Mouse (Mus musculus) megakaryocyte-erythroid progenitor cell, adult 5-6 weeks (primary cell): ENCODE data around the gene Pls1. TPM values are rescaled to one million over a fixed set of nuclear protein-coding genes. Genes with fewer than 3 reads are reported as not detected.

ENCODE experiments used
- ATAC-seq: replicated peaks from 2 replicates; pipeline ENCODE4 v1.8.0; 2016; ENCODE audit warnings: mild to moderate bottlenecking, inconsistent platforms; ENCODE audit not compliant: severe bottlenecking, poor library complexity, low FRiP score, low TSS enrichment
- total RNA-seq, 2 experiments: library from RNA; stranded (forward) in 1 of 2; stranded (reverse) in 1 of 2; fragments of 200-1000, 215-1000 nt in 1 of 2; fragments of >200 nt in 1 of 2; fragmentation: Nextera tagmentation in 1 of 2; gene quantifications; 2 replicates each; pipeline ENCODE4 v1.2.3; 2014 to 2017

The Pls1 gene
- total RNA-seq, 2 experiments from 2014 or later: 2.2 TPM; not detected in 1

DNA sequence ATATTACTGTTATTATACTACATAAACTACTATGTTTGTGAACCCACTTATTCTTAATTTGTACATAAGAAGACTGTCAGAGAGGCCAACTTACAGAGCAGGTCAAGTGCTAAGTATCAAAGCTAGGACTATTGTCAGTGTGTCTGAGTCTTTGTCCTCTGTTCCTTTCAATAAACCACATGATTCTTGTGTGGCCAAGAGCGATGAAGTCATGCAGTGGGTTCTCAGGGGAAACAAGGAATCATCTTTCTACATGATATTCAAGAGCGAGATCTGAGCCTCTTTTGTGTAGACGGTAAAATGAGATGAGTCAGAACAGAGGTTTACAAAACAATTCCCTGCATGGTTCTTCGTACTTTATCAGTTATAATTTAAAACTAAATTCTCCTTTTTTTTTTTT is 35.5 kb downstream of the Pls1 start:
- ATAC-seq: no peak

DNA sequence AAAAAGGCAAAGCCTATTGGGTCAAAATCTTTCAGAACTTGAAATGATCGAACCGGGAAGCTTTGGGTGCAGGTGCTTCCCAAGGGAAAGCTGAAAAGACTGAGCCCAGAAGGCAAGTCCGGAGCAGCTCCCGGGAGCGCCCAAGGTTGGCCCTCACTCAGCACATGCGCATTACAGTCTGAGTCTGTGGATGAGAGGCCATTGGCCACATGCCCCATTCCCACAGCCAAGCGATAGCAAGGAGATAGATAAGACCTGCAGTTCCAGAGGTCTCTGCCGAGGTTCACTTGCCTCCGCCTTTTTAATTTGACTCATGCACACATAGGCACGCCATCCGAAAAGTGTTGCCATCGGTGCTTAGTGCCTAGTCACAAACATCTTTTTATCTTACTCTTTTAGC is 39.7 kb downstream of the Pls1 start:
- no peak for ATAC-seq

DNA sequence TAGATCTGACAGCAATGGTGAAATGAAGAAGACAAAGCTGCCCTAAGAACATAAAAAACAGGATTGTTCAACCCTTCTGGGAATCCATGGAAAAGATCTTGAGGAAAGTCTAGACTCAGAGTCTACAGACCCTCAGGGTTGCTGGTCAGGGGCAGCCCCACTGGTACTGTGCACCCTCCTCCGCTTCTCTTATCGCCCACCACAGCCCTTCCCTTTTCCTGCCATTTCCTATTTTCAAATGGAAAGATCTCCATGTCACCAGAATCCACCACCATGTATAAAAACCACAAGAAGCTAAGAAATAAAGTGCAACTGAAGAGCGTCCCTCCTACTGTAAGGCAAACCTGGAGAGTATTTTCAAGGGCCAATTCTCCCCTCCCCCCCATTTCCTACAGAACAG is 41.3 kb downstream of the Pls1 start:
- 0 out of 2 replicates have a peak, but pooled peaks have one; percentile 23 for ATAC-seq

DNA sequence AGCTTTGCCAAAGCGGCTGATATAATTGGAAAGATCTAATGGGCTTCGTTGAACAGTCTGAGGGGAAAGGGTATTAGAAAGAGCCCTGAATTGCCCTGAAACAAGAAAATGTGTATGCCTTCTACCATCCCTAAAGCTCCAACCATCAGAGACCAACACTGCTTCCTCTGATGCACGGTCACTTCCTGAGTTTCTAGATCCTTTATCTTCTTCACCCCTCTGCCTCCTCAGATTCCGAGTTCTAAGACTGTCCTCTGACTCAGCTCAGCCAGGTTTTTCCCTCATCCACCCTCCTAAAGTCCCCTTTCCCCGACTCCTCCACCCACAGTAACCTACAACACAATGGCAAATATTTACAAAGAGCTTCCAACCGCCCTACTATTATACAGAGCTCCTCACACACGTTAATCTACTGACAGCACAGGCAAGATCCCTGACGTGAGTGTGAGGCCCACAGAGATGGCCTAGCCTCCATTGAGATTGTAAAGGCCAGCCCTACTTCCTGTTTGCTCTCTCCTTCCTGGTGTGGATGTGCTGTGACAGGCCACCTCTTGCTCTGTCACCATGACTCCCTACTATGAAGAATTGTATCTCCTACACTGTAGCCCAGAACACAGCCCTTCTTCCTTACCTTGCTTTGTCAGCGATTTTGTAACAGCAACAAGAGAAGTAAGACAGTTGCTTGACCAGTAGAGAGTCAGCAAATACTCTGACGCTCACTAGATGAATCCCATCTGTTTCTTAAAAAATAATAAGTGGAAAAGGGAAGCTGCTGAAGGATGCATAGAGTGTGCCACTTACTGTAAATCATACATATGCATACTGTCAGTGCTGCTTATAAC is 43.3 kb downstream of the Pls1 start:
- ATAC-seq: peak; percentile 43; the same call in 1 of the 2 replicates

DNA sequence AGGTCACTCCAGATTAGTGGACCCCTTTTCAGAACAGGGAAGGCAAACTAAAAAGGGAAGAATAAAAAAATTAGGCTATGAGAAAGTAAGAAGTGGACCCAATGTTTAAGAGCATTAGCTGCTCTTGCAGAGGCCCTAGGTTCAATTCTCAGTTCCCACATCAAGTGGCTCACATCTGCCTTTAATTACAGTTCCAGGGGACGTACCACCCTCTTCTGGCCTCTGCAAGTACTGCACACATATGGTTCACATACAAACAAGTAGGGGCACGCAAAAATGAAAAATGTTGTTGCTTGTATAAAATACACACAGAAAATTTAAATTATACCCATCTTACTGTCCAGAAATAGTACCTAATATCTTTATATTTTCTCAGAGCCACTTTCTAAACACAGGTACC is 48.8 kb downstream of the Pls1 start:
- no peak for ATAC-seq

DNA sequence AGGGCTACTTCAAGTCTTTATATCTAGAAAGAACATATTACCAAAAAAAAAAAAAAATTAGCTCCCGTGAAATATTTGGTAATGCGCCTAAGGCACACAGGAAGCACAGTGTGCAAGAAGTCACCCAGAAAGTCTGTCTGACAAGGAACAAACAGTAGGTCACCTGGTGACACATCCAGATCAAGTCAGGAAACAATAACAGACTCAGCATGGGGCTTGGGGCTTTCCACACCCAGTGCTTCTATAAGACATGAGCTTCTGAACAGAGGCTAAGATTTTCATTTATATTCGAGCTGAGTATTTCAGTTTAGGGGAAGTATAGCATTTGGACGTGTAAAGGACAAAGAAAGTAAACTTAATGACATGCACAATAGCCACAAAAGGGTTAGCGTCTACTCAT is 49.3 kb downstream of the Pls1 start:
- no peak for ATAC-seq

DNA sequence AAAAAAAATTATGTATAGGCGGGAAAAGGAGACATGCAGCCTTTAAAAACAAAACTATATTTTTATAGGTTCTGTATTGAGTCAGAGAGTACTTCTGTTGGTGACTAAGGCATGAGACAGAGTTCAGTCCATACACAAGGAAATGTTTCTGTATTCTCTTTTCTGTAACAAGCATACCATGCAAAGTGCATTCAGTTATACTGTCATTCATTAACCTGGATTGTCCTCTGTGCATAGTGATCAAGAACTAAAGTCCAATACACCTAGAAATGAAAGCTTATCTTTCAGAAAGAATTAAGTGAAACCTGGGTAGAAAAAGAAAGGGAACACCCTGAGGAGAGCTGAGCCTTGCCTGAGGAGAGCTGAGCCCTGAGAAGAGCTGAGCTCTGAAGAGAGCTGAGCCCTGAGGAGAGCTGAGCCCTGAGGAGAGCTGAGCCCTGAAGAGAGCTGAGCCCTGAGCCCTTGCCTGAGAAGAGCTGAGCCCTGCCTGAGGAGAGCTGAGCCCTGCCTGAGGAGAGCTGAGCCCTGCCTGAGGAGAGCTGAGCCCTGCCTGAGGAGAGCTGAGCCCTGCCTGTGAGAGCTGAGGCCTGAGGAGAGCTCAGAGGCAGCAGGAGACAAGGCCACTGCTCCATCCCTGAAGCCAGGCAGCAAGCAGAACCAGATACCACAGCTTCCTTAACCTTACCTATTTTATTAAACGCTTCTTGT is 49.9 kb downstream of the Pls1 start:
- no peak for ATAC-seq

DNA sequence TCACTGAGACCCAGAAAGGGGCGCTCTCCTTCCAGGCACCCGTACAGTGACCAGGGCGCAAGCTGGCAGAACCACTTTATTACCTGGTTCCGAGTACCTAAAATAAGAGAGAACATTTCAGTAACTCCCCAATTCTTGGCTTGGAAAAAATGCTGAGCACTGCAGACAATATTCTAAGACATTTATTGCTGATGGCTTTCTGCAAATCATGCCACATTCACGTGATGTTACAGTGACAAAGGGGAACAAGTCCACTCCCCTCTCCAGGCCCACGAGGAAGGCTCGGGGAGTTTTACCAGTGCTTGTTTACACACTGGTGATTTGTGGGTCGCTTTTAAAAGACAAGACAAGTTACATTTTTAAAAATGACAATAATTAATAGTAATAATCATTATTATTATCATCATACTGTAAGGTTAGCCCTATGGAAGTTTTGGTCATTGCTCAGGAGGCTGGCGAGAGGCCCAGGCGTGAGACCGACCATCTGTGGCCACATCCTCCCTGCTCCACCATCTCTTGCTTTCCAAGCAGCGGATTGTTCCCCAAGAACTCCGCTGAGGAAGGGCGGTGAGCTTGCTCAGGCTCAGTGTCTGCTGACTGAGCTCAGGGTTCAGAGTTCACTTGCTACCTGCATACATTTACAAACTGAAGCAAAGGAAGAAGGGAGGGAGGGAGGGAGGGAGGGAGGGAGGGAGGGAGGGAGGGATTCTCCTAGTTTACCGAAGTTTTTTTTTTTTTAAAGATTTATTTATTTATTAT is 50.9 kb downstream of the Pls1 start:
- ATAC-seq: no peak

DNA sequence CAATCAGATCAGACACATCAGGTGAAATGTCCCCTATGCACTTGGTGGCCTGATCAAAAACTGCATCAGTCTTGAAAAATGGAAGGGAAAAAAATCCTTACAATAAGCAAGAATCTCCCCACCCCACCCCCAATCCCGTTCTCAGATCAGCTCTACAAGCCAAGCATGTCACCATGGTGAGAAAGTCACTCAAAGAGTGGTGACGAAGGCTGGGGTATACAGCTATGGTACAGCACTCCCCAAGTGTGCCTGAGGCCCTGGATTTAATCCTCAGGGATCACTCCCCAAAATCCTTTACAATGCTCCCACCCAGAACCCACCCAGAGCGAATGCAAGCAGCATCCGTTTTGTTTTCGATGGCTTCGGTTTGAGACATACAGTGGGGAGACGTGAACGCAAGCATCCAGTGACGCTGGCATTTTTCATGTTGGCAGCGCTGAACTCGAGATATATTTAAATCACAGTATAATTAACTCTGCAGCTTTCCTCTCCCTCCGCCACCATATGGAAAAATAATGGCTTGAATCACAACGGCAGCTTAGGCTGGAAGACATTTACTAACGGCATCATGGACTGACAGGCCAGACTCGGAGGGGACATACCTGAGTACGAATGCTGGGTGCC is 60.1 kb downstream of the Pls1 start:
- no peak for ATAC-seq

DNA sequence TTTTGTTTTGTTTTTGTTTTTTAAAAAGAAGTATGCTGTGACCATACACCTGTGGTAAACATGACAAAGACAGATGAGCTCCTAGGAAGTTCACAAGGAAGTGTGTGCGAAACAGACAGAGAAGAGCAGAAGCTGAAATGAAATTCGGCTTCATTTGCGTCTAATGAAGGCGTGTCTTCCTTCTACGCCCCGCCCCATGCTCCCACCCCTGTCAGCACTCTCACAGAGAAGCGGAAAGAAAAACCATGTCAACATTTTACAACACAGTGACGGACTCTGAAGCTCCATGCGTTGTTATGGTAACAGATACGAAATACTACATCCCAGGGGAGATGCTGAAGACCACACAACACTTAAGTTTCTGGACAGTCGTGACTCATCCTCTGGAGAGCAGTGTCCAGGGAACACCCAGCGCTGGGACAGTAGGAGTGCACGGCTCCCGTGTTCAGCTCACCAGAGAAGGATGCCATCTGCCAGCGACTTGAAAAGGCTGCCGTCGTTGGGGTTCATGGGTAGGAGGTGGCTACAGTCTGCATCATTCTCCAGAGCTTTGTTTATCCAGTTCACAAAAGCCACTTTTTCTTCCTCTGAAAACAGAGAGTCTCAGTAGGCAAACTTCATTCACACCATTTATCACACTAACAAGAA is 61.3 kb downstream of the Pls1 start:
- ATAC-seq: no peak

DNA sequence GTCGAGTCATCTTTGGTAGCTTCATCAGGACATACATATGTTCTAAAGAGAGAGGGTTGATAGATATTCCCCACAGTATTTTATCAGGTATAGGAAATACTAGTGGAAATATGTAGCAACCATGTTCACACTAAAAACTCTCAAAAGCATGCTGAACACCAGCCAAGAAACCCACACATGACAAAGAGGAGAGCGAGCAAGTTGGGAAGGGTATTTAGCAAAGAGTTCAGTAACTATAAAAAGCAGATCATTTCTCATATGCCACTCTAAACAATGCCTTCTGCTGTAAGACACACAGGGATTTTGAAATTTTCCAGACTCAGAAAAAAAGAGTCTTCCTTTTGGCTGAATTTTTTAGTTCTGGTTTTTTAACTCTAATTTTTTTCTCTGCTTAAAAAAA is 73.4 kb downstream of the Pls1 start:
- ATAC-seq: no peak

DNA sequence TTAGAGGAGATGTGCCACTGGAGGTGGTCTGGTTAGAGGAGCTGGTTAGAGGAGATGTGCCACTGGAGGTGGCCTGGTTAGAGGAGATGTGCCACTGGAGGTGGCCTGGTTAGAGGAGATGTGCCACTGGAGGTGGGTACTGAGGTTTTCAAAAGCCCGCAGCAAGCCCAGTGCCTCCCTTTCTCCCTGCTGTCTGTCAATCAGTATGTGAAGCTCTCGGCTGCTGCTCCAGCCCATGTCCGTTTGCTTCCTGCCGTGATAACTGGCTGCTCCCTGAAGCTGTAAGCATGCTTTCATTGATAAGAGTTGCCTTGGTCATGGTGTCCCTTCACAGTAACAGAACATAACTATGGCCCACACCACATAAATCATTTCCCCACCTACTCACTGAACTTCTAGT is 81.9 kb downstream of the Pls1 start:
- ATAC-seq: no peak

DNA sequence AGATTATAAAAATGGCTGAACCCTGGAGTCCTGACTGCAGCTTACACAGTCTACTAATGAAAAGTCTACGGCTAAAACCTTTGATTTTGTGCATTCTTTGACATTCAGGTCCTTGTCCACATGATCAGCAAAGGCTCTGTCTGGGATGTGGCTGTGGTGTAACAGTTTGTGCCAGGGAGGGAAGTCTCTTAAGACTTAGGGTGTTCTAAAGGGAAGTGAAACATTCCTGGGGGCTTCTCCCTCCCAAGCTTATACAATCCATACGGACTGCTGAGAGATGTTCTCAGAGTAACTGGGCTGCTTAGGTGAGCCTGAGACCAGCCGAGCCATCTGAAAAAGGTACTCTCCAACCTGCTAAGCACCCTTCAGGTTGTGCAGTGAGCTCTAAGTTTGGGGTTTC is 82.9 kb downstream of the Pls1 start:
- ATAC-seq: no peak

DNA sequence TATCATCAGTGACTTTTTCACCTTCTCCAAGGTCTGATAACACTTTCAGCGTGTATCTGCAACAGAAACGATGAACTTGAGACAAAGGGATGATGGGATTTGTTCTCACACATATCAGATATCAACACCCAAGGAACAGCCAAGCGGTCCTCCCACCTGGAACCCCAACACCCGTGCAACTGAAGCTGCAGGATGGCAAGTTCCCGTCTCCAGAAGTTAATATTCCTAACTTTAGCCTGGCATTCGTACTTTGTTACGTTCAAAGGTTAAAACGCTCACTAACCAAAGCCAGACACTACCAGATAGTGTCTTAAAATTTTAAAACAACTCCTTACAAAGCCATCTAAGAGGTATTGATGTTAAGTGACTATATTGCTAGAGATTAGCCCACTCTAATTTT is 83.7 kb downstream of the Pls1 start:
- ATAC-seq: no peak

DNA sequence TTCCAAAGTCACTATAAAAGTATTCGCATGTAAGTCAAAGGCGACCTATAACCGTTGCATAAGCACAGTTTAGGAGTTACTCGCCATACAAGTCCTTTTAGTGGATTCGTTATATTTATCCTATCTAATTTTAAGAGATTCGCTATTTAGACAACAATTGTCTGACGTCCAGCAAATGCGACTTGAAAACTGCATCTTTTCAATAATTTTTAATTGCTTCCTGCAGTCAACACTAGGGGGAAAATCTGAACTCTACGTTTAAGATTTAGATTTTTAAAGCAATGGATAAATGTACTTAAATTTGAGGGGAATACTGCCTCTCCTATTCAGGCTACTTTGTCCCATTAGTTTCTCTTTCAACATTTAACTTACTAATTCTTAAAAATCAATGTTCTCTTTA is 94.4 kb downstream of the Pls1 start:
- ATAC-seq: no peak

DNA sequence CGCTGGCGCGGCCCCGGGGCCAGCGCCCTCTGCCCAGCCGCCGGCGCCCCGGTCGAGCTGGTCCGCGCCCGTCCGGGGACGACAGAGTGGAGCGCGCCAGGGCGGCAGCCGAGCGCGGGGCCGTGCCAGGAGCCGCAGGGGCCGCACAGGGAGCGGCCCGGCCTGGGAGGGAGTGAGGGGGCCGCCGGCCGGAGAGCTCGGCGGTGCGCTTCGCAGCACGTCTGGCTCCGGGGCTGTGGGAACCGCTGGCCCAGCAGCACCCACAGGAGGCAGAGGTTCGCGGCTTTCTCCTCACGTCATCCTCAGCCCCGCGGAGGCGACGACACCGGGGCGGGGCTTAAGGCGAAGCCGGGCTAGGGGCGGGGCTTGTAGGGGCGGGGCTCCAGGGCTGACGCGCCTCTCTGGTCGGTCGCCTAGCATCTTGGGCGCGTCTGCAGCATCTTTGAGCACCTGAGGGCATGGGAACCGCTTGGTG is 95.0 kb downstream of the Pls1 start, which contains the start of gene Trpc1:
Gene Trpc1, minus strand, starts transcription at position 339 of the 475 bp plus-strand sequence.
- peak; percentile 98 for ATAC-seq

DNA sequence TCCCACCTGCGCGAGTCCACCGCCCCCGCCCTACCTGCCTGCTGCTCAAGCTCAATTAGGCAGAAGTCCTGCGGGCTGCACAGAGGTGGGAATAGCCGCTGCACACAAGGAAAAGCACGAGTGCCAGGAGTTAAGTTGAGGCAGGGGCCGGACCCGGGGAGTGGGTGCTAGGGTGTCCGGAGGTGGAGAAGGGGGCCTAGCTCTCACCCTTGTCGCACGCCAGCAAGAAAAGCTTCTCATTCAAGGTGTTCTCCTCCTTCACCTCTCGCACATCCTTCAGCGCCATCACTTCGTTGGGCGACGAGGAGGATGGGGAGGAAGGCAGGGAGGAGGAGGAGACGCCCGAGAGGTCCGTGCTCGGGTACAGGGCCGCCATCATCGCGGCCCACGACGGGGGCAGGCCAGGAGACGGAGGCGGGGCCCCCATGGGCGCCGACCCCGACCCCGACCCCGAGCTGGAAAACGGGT is 95.6 kb downstream of the Pls1 start:
- 0 out of 2 replicates have a peak, but pooled peaks have one; percentile 5 for ATAC-seq

DNA sequence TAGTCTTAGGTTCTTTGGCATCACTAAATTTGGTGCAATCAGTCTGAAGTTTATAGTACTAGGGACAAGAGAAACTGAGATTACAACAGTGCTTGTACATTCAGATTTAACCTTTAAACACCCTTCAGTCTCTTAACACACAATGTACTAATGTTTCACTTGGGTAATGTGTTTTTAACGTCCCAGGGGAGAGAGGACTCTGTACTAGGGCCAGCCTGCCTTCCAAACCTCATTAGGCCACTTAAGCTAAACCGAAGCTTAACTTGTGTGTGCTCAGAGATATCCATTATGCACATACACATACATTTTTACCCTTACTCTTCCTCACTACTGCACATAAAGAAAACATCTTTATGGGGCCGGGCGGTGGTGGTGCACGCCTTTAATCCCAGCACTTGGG is 97.8 kb downstream of the Pls1 start:
- no peak for ATAC-seq
